Mouse (Mus musculus): Measurements from ENCODE around the gene Cyth2.

DNA sequence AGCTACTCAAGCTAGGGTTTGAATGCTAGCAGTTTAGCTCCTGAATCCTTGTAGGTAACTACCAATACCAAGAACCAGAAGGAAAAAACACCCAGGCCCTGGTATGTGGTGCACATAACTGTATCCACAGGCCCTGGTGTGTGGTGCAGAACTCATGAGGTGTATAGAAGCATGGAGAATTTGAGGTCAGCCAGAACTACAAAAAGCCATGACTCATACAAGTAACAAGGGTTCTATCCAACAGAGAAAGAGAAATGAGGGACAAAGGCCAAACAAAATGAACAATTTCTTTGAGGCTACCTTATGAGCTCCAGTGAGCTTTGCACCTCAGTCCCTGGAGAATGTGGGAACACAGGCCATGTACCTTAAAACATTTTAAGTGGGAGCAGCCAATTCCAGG, 6.5 kb upstream of the Cyth2 start:
- TF ChIP-seq CTCF (IDR thresholded peaks at IDR 0.05; ENCODE audit: low read depth) (no peak), EP300 (IDR thresholded peaks at IDR 0.05; ENCODE audit: low read depth) (no peak)
